Mouse (Mus musculus): ENCODE data around the gene Lsm3. TPM values are rescaled to one million over a fixed set of nuclear protein-coding genes. Genes with fewer than 3 reads are reported as not detected.

The Lsm3 gene
- polyA plus RNA-seq (2014; fragmentation: Illumina TruSeq; extraction: RNeasy Lipid Tissue Mini Kit (QIAGEN cat#74804); ENCODE audit: insufficient read depth, low read depth, low replicate concordance) = 69.8 TPM

DNA sequence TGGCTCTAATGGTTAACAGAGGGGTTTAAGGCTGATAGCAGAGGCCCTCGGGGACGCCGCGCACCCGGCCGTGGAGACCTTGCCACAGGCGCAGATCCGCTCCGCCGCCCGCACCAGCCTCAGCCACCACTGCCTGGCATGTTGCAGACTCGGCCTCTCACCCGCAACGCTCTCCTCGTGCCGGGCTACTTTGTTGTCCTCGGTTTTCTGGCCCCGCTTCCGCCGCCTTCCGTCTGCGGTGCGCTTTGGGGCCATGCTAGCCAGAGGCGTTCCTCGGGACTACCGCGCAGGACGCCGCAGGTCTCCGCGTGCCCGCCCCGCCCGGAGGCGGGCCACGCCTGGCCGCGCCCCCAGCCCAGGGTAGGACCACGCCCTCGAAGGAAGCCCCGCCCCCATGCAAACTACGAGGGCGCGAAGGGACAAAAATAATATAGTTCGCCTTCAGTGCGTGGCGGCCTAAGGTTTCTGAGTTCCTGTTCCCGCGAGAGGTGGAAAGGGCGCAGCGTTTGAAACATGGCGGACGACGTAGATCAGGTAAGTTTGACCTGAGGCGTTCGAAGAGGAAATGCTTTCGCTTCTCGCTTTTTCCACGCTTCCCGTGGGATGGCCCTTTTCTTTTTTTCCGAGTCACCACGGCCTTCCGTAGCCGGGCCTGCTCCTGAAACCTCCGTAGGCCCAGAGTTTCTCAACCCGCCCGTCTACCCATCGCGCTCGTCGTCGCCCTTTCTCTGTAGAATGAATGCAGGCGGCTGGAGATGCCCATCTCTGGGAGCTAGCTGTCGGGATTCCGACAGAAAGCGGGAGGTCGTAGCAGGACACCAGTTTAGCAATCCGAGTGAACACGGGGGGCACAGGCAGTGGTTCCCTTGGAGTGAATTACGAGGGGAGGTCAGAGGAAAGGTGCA, at the start of gene Lsm3, which contains the start of gene Xpc:
TSS of gene Lsm3 (plus strand) at position 384 of the 905 bp plus-strand sequence.
TSS of gene Xpc (minus strand) at position 344 of the 905 bp plus-strand sequence.

DNA sequence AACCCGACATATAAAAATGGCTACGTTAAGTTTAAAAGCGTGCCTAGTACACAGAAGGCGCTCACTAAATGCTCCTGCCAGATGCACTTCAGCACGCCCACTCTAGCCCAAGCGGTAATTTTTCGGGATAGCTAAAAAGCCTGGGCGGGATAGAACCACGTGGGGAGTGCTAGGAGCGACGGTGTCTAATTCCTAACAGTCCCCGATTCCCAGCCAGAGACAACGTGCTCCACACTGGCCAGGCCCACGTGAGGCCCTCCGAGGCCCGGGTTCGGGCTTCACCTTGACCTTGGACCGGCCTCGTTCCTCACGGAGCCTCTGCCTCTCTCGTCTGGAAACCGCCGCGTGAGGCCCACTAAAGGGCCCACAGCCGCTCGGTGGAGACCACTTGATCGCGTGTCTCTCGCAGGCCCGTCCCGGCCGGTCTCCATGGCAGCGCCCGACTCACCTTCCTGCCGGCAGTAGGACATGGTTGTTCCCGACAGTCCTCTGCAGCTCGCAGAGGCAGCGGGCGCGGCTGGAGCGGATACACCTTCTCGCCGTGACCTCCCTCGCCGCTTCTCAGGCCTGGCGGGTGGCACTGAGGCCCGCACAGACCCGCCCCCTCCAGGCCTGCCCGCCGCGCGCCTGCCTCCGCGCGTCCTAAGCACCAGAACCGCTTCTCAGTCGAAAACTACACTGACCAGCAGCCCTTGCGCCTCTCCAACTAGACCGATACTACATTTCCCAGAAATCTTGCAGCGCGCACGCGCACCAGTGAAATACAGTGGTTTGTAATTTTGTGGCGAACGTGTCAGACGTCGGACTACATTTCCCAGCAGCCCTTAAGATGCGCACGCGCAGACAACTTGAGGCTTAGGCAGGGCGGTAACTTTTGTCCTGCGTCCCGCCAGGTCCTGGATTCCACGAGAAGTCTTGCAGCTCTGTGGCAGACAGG, 42.6 kb upstream of the Lsm3 start, which contains the start of the genes Chchd4 and Tmem43:
TSS of gene Chchd4 (minus strand) at position 679 of the 937 bp plus-strand sequence.
TSS of gene Tmem43 (plus strand) at position 836 of the 937 bp plus-strand sequence.

Other genes with a start within 250 kb of the Lsm3 start
- 4.6 TPM for gene Wnt7a, start 104.6 kb upstream of the Lsm3 start, polyA plus RNA-seq (2014; fragmentation: Illumina TruSeq; extraction: RNeasy Lipid Tissue Mini Kit (QIAGEN cat#74804); ENCODE audit: insufficient read depth, low read depth, low replicate concordance)
- gene Chchd4, start 42.4 kb upstream of the Lsm3 start, polyA plus RNA-seq (2014; fragmentation: Illumina TruSeq; extraction: RNeasy Lipid Tissue Mini Kit (QIAGEN cat#74804); ENCODE audit: insufficient read depth, low read depth, low replicate concordance) = 10.9 TPM
- gene Tmem43, start 42.2 kb upstream of the Lsm3 start, polyA plus RNA-seq (2014; fragmentation: Illumina TruSeq; extraction: RNeasy Lipid Tissue Mini Kit (QIAGEN cat#74804); ENCODE audit: insufficient read depth, low read depth, low replicate concordance) = 45.3 TPM
- 14.0 TPM for gene Xpc, start within 50 bp of the Lsm3 start, polyA plus RNA-seq (2014; fragmentation: Illumina TruSeq; extraction: RNeasy Lipid Tissue Mini Kit (QIAGEN cat#74804); ENCODE audit: insufficient read depth, low read depth, low replicate concordance)
- 18.1 TPM for gene Slc6a6, start 168.1 kb downstream of the Lsm3 start, polyA plus RNA-seq (2014; fragmentation: Illumina TruSeq; extraction: RNeasy Lipid Tissue Mini Kit (QIAGEN cat#74804); ENCODE audit: insufficient read depth, low read depth, low replicate concordance)